Mouse (Mus musculus) testis, adult 2 months (tissue): ENCODE measurements around the gene F12. TPM values are rescaled to one million over a fixed set of nuclear protein-coding genes. Genes with fewer than 3 reads are reported as not detected.

Experiments
- H3K27ac ChIP-seq: fragments of 200-500 bp; 2 replicates; pipeline ENCODE4 v1.5.1; 2012; ENCODE audit warnings: low read depth, low read length; ENCODE audit not compliant: control insufficient read depth, insufficient read depth
- H3K27me3 ChIP-seq: fragments of 200-500 bp; 2 replicates; pipeline ENCODE4 v1.6.1; 2012; ENCODE audit warnings: mild to moderate bottlenecking, low read length, moderate library complexity; ENCODE audit not compliant: control insufficient read depth, insufficient read depth
- H3K36me3 ChIP-seq: fragments of 200-500 bp; 2 replicates; pipeline ENCODE4 v1.6.1; 2012; ENCODE audit warnings: mild to moderate bottlenecking, low read length; ENCODE audit not compliant: control insufficient read depth, insufficient read depth
- H3K4me1 ChIP-seq: fragments of 200-500 bp; 2 replicates; pipeline ENCODE4 v1.6.1; 2012; ENCODE audit warnings: low read length; ENCODE audit not compliant: control insufficient read depth, insufficient read depth
- H3K4me3 ChIP-seq: fragments of 200-500 bp; 2 replicates; pipeline ENCODE4 v1.5.1; 2012; ENCODE audit warnings: low read depth, mild to moderate bottlenecking, low read length, moderate library complexity, mixed read lengths; ENCODE audit not compliant: control insufficient read depth
- CTCF ChIP-seq: fragments of 200-500 bp; IDR thresholded peaks from 2 replicates; pipeline ENCODE4 v1.5.1; 2012; ENCODE audit warnings: low read depth, mild to moderate bottlenecking, inconsistent platforms, low read length, moderate library complexity; ENCODE audit not compliant: control insufficient read depth, insufficient read depth, insufficient replicate concordance
- POLR2A ChIP-seq: fragments of 200-500 bp; IDR thresholded peaks from 2 replicates; pipeline ENCODE4 v1.6.1; 2012; ENCODE audit warnings: low read depth, mild to moderate bottlenecking, inconsistent platforms, low read length, moderate library complexity; ENCODE audit not compliant: control insufficient read depth
- polyA plus RNA-seq: library from polyadenylated mRNA; depleted of rRNA; stranded (reverse); fragments of >200 nt; gene quantifications from 2 replicates; pipeline ENCODE4 v1.2.3, GENCODE M21; 2012

The F12 gene
- polyA plus RNA-seq, 1 experiment = 3.0 TPM

GRCm38 (mm10) chr13:55400039-55400346 is 26.6 kb downstream of the F12 start:
- no peak for TF ChIP-seq CTCF
- no peak for TF ChIP-seq POLR2A

GRCm38 (mm10) chr13:55399300-55400038 is 27.1 kb downstream of the F12 start:
- no peaks in the 10 kb centered on the region for H3K27me3 ChIP-seq
- no peaks in the 10 kb centered on the region for H3K4me1 ChIP-seq

More at GRCm38 (mm10) chr13:55400039-55400346, 26.6 kb downstream of the F12 start:
- no peaks in the 10 kb centered on the region for H3K27me3 ChIP-seq
- H3K36me3 ChIP-seq = no peaks in the 10 kb centered on the region
- no peaks in the 10 kb centered on the region for H3K4me1 ChIP-seq
- H3K4me3 ChIP-seq = no peak overlapping the region
- no peak overlapping the region for H3K27ac ChIP-seq

GRCm38 (mm10) chr13:55398088-55398487 is 28.5 kb downstream of the F12 start, which contains the start of gene Slc34a1:
Slc34a1 (plus strand) TSS chr13:55398187.
- Histone ChIP-seq H3K27me3 (no peaks in the 10 kb centered on the region), H3K36me3 (no peaks in the 10 kb centered on the region), H3K4me1 (no peaks in the 10 kb centered on the region), H3K27ac (no peak within 1 kb of the TSS), H3K4me3 (no peak within 1 kb of the TSS)
- TF ChIP-seq CTCF (no peak), POLR2A (no peak)

More at GRCm38 (mm10) chr13:55399300-55400038, 27.1 kb downstream of the F12 start:
- Histone ChIP-seq H3K27ac (no peak overlapping the region), H3K4me3 (no peak overlapping the region), H3K36me3 (no peaks in the 10 kb centered on the region)
- TF ChIP-seq POLR2A = no peak
- no peak for TF ChIP-seq CTCF

GRCm38 (mm10) chr13:55392933-55393332 is 33.7 kb downstream of the F12 start:
- Histone ChIP-seq H3K27me3 (no peaks in the 10 kb centered on the region), H3K27ac (no peak overlapping the region), H3K4me3 (no peak overlapping the region), H3K4me1 (no peaks in the 10 kb centered on the region), H3K36me3 (no peaks in the 10 kb centered on the region)
- TF ChIP-seq POLR2A (no peak), CTCF (peak; percentile 37; the same call in 1 of the 2 replicates)

DNA sequence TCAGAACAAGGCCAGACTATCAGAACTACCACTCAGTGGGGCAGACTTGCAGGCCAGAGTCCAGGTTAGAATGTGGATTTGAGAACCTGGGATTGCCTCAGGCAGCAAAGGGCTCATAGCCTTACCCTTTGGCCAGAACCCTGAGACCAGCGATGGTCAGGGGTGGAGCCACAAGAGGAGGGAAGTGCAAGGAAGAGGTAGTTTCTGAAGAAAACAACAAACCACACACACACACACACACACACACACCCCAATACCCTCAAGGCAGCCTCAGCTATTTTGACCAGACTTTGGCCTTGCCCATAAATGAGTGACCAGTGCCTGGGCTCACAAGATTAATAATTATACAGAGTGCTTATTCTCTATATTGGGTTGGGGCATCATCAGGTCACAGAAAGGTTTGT is 35.0 kb downstream of the F12 start:
- Histone ChIP-seq H3K27me3 (no peaks in the 10 kb centered on the region), H3K4me3 (no peak overlapping the region), H3K4me1 (peaks cover 3% of the 10 kb centered on the region; the same call in 1 of the 2 replicates), H3K27ac (no peak overlapping the region), H3K36me3 (no peaks in the 10 kb centered on the region)
- TF ChIP-seq CTCF = no peak
- no peak for TF ChIP-seq POLR2A

DNA sequence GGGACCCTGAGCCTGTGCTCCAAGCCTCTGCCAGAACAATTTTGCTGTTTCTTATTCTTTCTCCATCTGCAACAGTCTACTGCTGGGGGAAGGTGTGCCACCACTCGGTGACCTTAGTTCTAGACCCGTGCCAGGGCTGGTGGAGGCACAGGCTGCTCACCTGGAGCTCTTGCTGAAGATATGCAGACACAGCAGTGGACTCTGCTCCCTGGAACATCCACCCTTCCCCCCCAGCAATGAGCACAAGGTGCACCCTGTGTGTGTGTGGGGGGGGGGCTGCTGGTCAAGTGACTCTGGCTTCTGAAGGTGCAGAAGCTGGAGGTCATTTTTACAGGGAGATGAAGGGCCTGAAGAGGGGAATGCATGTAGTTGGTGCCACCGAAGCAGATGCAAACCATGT is 35.9 kb downstream of the F12 start:
- Histone ChIP-seq H3K4me1 (peaks cover 4% of the 10 kb centered on the region; the same call in 1 of the 2 replicates), H3K27me3 (no peaks in the 10 kb centered on the region), H3K27ac (no peak overlapping the region), H3K36me3 (no peaks in the 10 kb centered on the region), H3K4me3 (no peak overlapping the region)
- TF ChIP-seq POLR2A (no peak), CTCF (no peak)

DNA sequence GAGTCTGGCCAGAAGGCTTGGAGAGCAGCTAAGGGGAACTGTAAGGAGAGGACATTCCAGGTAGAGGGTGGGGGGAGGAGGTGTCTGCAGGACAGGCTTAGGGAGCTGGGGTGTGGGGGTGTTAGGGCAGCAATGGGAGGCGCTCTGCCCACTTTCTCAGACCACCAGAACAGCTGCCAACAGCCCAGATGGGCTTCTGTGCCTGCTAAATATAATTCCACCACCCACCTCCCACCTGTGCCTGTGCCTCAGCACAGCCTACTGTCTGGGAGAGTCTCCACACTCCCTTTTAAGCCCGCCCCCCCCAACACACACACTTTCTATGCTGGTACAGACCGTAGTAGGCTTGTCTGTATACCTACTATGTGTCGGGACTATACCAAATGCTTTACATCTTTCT is 44.8 kb downstream of the F12 start:
- H3K4me1 ChIP-seq = peaks cover 9% of the 10 kb centered on the region
- H3K36me3 ChIP-seq = no peaks in the 10 kb centered on the region
- no peak for TF ChIP-seq CTCF
- no peak for TF ChIP-seq POLR2A
- H3K27ac ChIP-seq = no peak overlapping the region
- H3K27me3 ChIP-seq = no peaks in the 10 kb centered on the region
- H3K4me3 ChIP-seq = no peak overlapping the region
